Mouse (Mus musculus): ENCODE measurements around the gene Gm20388. TPM values are rescaled to one million over a fixed set of nuclear protein-coding genes. Genes with fewer than 3 reads are reported as not detected.

Gm20388 gene
- total and polyA plus RNA-seq, 2 experiments from 2014 or later: 17.3 TPM; not detected in 1

DNA sequence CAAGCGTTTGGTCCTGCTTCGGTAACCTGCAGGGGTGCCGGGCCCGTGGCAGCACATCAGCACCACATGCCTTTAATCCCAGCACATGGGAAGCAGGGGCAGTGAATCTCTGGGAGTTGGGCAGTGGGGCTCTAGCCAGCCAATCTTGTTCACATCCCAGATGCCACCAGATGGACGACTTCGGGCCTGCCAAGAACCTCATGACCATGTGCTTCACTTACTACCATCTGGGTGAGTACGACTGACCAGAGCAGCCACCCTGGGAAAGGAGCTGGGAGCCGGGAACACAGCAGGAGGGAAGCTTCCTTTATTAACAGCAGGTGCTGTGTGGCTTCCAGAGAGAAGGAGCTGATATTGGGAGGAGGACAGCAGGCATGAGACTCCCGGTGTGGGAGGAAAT lies 240.5 kb downstream of the Gm20388 start:
- H3K36me3 ChIP-seq (replicated peaks; ENCODE audit: control insufficient read depth, insufficient read depth, low read length): peaks cover 34% of the 10 kb centered on the region
- 63% methylated on average over 9 of the region's 9 CpGs for WGBS

DNA sequence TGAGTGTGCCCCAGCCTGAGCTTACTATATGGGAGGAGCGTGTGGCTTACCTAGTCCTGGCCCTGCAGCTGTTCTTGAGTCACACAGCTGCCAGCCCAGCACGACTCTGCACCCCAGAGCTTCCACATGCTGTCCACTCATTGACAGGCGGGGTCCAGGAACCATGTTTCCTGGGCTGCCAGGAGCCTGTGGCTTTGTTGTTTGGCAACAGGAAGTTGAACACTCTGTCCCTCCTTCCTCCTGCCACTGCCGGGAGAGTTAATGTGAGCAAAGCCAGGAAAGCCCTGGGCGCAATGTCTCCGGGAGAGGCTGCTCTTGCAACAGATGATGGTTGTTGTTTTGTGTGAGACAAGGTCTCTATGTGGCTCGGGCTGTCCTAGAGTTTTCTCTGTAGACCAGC lies 242.0 kb downstream of the Gm20388 start:
- no peak for TF ChIP-seq EP300 (IDR thresholded peaks at IDR 0.05; ENCODE audit: low read depth)
- TF ChIP-seq CTCF (IDR thresholded peaks at IDR 0.05; ENCODE audit: low read depth): no peak
- Histone ChIP-seq H3K4me2 (ENCODE audit: low read depth, low read length) (no peak overlapping the region), H3K4me1 (ENCODE audit: control insufficient read depth, insufficient read depth) (no peaks in the 10 kb centered on the region), H3K27ac (ENCODE audit: low read depth) (no peak overlapping the region), H3K9me3 (replicated peaks; ENCODE audit: control insufficient read depth, low read length) (no peaks in the 10 kb centered on the region), H3K36me3 (replicated peaks; ENCODE audit: control insufficient read depth, insufficient read depth, low read length) (peaks cover 30% of the 10 kb centered on the region), H3K9ac (replicated peaks; ENCODE audit: low read depth, low read length) (no peak overlapping the region), H3K27me3 (ENCODE audit: control insufficient read depth, insufficient read depth, low read length) (no peaks in the 10 kb centered on the region), H3K4me3 (ENCODE audit: low read depth, low read length) (no peak overlapping the region)
- 64% methylated on average over 7 of the region's 7 CpGs for WGBS
- DNase-seq (ENCODE audit: low spot score) (no peak), ATAC-seq (ENCODE audit: insufficient read depth, low read depth) (no peak)

More for the DNA sequence above, 240.5 kb downstream of the Gm20388 start:
- Histone ChIP-seq H3K27ac (ENCODE audit: low read depth) (no peak overlapping the region), H3K9me3 (replicated peaks; ENCODE audit: control insufficient read depth, low read length) (no peaks in the 10 kb centered on the region), H3K27me3 (ENCODE audit: control insufficient read depth, insufficient read depth, low read length) (no peaks in the 10 kb centered on the region), H3K9ac (replicated peaks; ENCODE audit: low read depth, low read length) (no peak overlapping the region), H3K4me3 (ENCODE audit: low read depth, low read length) (no peak overlapping the region), H3K4me1 (ENCODE audit: control insufficient read depth, insufficient read depth) (no peaks in the 10 kb centered on the region), H3K4me2 (ENCODE audit: low read depth, low read length) (no peak overlapping the region)
- ATAC-seq (ENCODE audit: insufficient read depth, low read depth) (no peak), DNase-seq (ENCODE audit: low spot score) (no peak)
- no peak for TF ChIP-seq EP300 (IDR thresholded peaks at IDR 0.05; ENCODE audit: low read depth)
- TF ChIP-seq CTCF (IDR thresholded peaks at IDR 0.05; ENCODE audit: low read depth): no peak

DNA sequence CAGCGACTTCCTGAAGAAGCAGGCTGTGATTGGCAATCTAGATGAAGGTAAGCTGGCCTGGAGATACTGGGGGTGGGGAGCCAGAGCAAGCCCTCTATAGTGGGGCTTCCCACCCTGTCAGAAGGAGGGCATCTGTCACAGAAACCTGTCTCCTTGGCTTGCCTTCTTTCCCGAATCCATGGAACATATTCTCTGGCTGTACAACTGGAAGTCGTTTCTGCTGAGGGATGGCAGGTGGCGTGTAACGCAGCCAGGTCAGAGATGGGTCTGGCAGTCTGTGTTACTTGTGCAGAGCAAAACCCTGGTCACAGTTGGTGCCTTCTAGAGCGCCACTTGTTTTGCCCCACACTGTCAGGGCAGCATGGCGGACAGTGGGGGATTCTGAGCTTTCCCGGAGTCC lies 249.7 kb downstream of the Gm20388 start:
- WGBS: 86% methylated on average over 8 of the region's 8 CpGs
- H3K4me1 ChIP-seq (ENCODE audit: control insufficient read depth, insufficient read depth): no peaks in the 10 kb centered on the region
- TF ChIP-seq CTCF (IDR thresholded peaks at IDR 0.05; ENCODE audit: low read depth): no peak
- no peak for TF ChIP-seq EP300 (IDR thresholded peaks at IDR 0.05; ENCODE audit: low read depth)
- ATAC-seq (ENCODE audit: insufficient read depth, low read depth): no peak
- H3K4me3 ChIP-seq (ENCODE audit: low read depth, low read length): no peak overlapping the region
- DNase-seq (ENCODE audit: low spot score): no peak
- H3K27me3 ChIP-seq (ENCODE audit: control insufficient read depth, insufficient read depth, low read length): no peaks in the 10 kb centered on the region
- H3K9me3 ChIP-seq (replicated peaks; ENCODE audit: control insufficient read depth, low read length): no peaks in the 10 kb centered on the region
- H3K27ac ChIP-seq (ENCODE audit: low read depth): no peak overlapping the region
- H3K36me3 ChIP-seq (replicated peaks; ENCODE audit: control insufficient read depth, insufficient read depth, low read length): peaks cover 10% of the 10 kb centered on the region; the same call in 1 of the 2 replicates
- no peak overlapping the region for H3K4me2 ChIP-seq (ENCODE audit: low read depth, low read length)
- no peak overlapping the region for H3K9ac ChIP-seq (replicated peaks; ENCODE audit: low read depth, low read length)

DNA sequence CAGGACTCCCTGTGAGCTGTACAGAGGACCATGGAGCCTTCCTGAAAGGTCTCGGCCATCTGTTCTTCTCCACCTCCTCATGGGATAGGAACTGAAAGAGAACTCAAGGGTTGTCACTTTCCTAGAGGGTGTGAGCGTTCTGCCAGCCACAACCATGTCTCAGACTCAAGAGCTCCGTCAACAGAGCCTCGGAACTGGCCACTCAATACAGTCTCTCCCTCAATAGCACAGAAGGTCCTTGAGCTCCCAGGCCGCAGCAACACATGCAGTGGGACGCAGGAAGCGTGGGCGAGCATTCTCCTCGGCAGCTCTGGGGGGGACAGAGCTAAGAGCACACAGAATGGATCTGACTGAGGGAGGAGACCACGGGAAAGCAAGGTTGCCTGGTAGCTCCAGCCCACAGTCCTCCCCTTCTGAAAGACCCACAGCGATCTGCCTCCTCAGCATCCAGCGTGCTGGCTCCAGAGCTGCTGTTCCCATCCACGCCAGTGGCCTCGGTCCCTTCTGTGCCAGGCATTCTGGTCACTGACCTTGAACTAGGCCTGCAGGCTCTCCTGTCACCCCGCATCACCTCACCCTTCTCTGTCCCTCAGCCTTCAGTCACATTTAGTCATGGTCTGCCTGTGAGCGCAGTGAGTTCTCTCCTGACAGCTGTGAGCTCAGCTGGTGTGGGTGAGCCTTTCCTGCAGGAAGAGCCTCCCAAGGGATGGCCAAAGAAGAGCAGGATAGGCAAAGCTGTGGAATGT lies 251.2 kb downstream of the Gm20388 start:
- WGBS: 72% methylated on average over 16 of the region's 16 CpGs
- TF ChIP-seq CTCF (IDR thresholded peaks at IDR 0.05; ENCODE audit: low read depth) (no peak), EP300 (IDR thresholded peaks at IDR 0.05; ENCODE audit: low read depth) (no peak)
- Histone ChIP-seq H3K9me3 (replicated peaks; ENCODE audit: control insufficient read depth, low read length) (no peaks in the 10 kb centered on the region), H3K36me3 (replicated peaks; ENCODE audit: control insufficient read depth, insufficient read depth, low read length) (peaks cover 10% of the 10 kb centered on the region; the same call in 1 of the 2 replicates), H3K4me1 (ENCODE audit: control insufficient read depth, insufficient read depth) (no peaks in the 10 kb centered on the region), H3K9ac (replicated peaks; ENCODE audit: low read depth, low read length) (no peak overlapping the region), H3K27ac (ENCODE audit: low read depth) (no peak overlapping the region), H3K4me3 (ENCODE audit: low read depth, low read length) (no peak overlapping the region), H3K4me2 (ENCODE audit: low read depth, low read length) (no peak overlapping the region), H3K27me3 (ENCODE audit: control insufficient read depth, insufficient read depth, low read length) (no peaks in the 10 kb centered on the region)
- ATAC-seq (ENCODE audit: insufficient read depth, low read depth) (no peak), DNase-seq (ENCODE audit: low spot score) (no peak)

DNA sequence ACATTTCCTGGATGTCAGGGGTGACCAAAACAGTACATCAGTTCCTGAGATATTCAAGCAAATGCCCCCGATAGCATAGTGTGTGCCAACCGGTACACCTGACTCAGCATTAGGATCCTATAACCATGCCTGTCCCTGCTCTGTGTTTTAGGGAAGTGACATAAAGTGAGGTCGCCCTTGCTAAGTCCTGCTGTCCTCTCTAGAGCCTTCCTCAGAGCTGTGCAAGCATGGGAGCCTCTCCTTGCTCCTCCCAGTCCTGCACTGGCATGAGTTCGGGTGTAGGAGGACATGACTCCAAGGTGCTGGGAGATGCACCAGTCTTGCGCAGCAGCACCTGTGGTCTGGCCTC lies 251.7 kb downstream of the Gm20388 start:
- H3K27ac ChIP-seq (ENCODE audit: low read depth): no peak overlapping the region
- H3K4me2 ChIP-seq (ENCODE audit: low read depth, low read length): no peak overlapping the region
- no peaks in the 10 kb centered on the region for H3K4me1 ChIP-seq (ENCODE audit: control insufficient read depth, insufficient read depth)
- H3K9me3 ChIP-seq (replicated peaks; ENCODE audit: control insufficient read depth, low read length): no peaks in the 10 kb centered on the region
- H3K9ac ChIP-seq (replicated peaks; ENCODE audit: low read depth, low read length): no peak overlapping the region
- peaks cover 10% of the 10 kb centered on the region; the same call in 1 of the 2 replicates for H3K36me3 ChIP-seq (replicated peaks; ENCODE audit: control insufficient read depth, insufficient read depth, low read length)
- no peaks in the 10 kb centered on the region for H3K27me3 ChIP-seq (ENCODE audit: control insufficient read depth, insufficient read depth, low read length)
- DNase-seq (ENCODE audit: low spot score) (no peak), ATAC-seq (ENCODE audit: insufficient read depth, low read depth) (no peak)
- WGBS: 73% methylated on average over 5 of the region's 5 CpGs
- no peak for TF ChIP-seq EP300 (IDR thresholded peaks at IDR 0.05; ENCODE audit: low read depth)
- TF ChIP-seq CTCF (IDR thresholded peaks at IDR 0.05; ENCODE audit: low read depth): no peak
- H3K4me3 ChIP-seq (ENCODE audit: low read depth, low read length): no peak overlapping the region

DNA sequence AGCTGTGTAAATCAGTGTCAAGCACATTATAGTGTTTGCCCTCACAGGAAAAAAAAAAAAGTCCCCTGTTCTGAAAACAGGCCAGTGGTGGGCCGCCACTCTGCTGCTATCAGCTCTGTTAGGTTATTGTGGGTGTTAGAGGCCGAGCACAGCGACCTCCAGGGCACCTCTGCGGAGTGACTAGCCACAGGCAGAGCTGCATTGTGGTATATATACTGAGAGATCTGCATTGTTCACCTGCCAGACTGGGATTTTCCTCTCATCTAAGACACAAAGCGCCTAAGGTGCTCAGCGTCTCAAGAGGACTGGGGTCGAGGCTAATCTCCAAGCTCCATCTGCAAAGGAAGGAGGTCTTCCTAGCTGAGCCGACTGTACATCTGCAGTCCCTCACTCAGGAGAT lies 252.7 kb downstream of the Gm20388 start:
- H3K9ac ChIP-seq (replicated peaks; ENCODE audit: low read depth, low read length): no peak overlapping the region
- WGBS: 68% methylated on average over 8 of the region's 8 CpGs
- no peaks in the 10 kb centered on the region for H3K9me3 ChIP-seq (replicated peaks; ENCODE audit: control insufficient read depth, low read length)
- no peaks in the 10 kb centered on the region for H3K27me3 ChIP-seq (ENCODE audit: control insufficient read depth, insufficient read depth, low read length)
- H3K36me3 ChIP-seq (replicated peaks; ENCODE audit: control insufficient read depth, insufficient read depth, low read length): peaks cover 10% of the 10 kb centered on the region; the same call in 1 of the 2 replicates
- no peak for TF ChIP-seq CTCF (IDR thresholded peaks at IDR 0.05; ENCODE audit: low read depth)
- no peak for TF ChIP-seq EP300 (IDR thresholded peaks at IDR 0.05; ENCODE audit: low read depth)
- H3K4me2 ChIP-seq (ENCODE audit: low read depth, low read length): no peak overlapping the region
- H3K4me1 ChIP-seq (ENCODE audit: control insufficient read depth, insufficient read depth): no peaks in the 10 kb centered on the region
- ATAC-seq (ENCODE audit: insufficient read depth, low read depth) (no peak), DNase-seq (ENCODE audit: low spot score) (no peak)
- no peak overlapping the region for H3K27ac ChIP-seq (ENCODE audit: low read depth)
- no peak overlapping the region for H3K4me3 ChIP-seq (ENCODE audit: low read depth, low read length)
